Mouse (Mus musculus) megakaryocyte progenitor cell, adult 5-6 weeks (primary cell): ENCODE measurements around the gene Lrp5. TPM values are rescaled to one million over a fixed set of nuclear protein-coding genes. Genes with fewer than 3 reads are reported as not detected.
A peak's percentile ranks its signal among the peaks of the same experiment; 100 is the strongest.

ENCODE experiments used
- ATAC-seq: replicated peaks from 2 replicates; pipeline ENCODE4 v1.8.0; 2016; ENCODE audit warnings: mild to moderate bottlenecking, moderate TSS enrichment, inconsistent platforms; ENCODE audit not compliant: poor library complexity
- total RNA-seq, 2 experiments: library from RNA; stranded (forward) in 1 of 2; stranded (reverse) in 1 of 2; fragments of 157-497, 149-512 nt in 1 of 2; fragments of 200-1000 nt in 1 of 2; gene quantifications; 2 replicates each; pipeline versions ENCODE4 v1.2.3 to v1.2.4; 2015 to 2017

Lrp5 gene
- total RNA-seq, 2 experiments from 2014 or later, result 20.3 to 20.4 TPM

- ATAC-seq, result peak; percentile 35; the same call in 1 of the 2 replicates
Observed at GRCm38 (mm10) chr19:3695976-3696375, 9.6 kb upstream of the Lrp5 start.

DNA sequence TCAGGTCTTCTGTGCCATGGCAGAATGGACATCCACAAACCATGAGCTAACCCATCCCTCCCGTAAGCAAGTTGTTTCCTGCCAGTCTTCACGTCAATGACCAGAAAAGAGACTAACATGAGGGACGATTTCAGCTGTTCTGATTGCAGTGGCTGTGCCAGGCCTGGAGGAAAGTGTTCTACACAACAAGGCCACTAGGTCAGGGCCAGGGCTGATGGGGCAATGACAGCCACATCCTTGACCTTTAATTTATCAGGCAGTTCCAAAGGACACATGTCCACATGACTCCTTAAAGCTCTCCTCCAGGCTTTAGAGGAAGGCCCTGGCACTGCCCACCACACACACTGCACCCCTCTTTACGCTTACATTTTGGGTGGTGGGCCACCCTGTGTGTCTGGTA, 9.1 kb upstream of the Lrp5 start:
- no peak for ATAC-seq

DNA sequence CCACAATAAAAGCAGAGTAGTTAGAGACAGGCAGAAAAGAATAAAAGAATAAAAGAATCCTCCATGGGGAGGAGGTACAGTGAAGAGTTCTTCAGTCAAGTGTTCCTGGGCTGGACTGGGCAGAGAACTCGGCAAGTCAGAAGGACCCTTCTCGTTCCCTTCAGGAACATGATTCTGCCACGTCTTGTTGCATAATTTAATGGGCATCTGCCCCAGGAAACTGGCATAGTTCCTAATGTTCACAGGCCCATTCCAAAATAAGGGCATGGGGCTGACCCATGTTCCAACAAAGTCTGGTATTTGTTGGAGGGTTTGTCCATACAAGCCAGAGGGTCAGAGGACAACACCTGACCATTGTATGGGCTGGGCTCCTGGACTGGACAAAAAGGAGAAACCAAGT, 8.6 kb upstream of the Lrp5 start:
- no peak for ATAC-seq

DNA sequence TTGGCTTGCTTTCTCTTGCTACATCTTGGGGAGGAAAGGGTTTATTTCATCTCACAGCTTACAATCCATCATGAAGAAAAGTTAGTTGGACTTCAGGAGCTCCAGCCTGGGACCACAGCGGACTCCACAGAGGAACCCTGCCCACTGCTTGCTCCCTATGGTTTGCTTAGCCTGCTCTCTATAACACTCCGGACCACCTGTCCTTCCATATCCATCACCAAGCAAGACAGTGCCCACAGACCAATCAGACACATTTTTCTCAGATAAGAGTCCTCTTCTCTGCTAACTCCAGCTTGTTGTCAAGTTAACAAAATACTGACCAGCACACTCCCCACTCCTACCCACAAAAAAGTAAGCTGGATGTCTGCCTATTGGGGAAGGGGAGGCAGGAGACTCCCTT, 8.1 kb upstream of the Lrp5 start:
- ATAC-seq, result no peak

- ATAC-seq, result no peak
Observed at GRCm38 (mm10) chr19:3692414-3693145, 6.2 kb upstream of the Lrp5 start.

GRCm38 (mm10) chr19:3691337-3691736, 5.0 kb upstream of the Lrp5 start:
- ATAC-seq, result no peak

DNA sequence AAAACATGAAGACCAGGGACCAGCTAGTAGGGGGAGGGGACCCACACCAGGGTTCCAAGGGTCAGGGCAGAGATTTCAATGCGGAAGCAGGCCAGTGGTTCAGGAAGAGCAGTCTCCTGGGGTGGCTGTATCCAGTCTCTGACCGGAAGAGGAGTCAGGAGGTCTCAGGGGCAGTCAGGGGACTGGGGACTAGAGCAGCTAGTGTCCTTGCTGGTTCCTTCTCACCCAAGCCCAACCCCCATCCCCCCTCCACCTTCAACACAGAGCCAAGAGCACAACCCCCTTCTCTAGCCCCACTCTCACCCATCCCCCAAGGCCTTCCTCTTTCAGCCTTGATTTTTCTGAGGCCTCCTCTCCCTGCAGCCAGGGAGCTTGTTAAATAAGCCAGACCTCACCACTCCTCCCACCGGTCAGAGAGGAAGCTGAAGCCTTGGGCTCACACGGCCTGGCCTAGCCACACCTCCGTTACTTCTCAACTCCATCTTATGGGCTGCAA, 1.4 kb upstream of the Lrp5 start:
- peak; percentile 71 for ATAC-seq

DNA sequence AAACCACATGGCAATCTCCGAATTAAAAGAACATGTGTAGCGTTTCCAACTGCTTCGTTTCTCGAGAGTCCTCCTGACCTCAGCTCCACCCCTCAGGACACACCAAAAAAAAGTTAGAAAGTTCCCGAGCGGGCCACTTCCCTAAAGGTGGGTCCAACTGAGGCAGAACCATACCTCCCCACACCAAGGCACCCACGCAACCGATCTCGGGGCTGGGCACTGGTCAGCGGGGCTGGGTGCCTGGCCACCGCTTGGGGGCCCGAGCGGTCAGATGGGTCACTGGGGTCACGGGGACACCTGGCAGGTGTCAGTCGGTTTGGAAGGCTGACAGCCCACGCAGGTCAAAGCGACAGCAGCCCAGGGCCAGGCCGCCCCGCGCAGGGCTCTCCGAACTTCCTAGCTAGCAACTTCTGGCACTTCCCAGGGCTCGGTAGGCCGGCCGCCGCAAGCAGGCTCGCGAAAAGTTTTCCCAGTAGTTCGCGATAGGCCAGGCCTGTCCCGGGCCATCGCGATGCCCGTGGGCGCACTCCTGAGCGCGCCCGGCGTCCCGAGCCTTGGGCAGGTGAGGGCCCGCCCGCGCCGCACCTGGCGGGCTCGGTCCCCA, 651 bp downstream of the Lrp5 start:
- ATAC-seq, result no peak

DNA sequence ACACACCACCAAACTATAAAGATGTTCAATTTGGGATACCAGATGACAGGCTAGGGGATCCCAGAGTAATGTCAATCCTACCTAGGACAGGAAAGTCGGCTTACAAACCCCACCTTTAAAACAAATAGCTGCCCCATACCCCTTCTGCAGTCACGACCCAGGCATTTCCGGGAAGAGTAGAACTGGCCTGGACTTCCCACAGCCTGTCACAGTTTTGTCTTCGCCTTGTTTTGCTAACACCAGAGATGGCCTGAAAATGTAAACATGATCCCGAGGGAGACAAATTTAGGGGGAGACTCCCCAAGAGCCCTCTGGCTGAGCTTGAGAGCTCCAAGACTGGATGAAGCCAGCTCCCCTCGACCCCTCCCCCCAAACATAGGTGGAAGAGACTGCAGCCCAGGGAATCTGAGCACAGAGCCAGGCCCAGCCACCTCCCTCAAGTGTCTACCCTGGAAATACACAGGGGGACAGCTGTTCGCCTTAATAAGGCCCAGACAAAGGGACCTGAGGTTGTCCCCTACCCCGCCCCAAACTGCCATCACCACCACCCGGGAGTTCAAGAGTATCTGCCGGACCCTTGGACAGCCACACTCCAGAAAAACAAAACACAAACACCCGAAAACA, 1.3 kb downstream of the Lrp5 start:
- ATAC-seq, result no peak

- no peak for ATAC-seq
Observed at GRCm38 (mm10) chr19:3684414-3684813, 1.9 kb downstream of the Lrp5 start.

DNA sequence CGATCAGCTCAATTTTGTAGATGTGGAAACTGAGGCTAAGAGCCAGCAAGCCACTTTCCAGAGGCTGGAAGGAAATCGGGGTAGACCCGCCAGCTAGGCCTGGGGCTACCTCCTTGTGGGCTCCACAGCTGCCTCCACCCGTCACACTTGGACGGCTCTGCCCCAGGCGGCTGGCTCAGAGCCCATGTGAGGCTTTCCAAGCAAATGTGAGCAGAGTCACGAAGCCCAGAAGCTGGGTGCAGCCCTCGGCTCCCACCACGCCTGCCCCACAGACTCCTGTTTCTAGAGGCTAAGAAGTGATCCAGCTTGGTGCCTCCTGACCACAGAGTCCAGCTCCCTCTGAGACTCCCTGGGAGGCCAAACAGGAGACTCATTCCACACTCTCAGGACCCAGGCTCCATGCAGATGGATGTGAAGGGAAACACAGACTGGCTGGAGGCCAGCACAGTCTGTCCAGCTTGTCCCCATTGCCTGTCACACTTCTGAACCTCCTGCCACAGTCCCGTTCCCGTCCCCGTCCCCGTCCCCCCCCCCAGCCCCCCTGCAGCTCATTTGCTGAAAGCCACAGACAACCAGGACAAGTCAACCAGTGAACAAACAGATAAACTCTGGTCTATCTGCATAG, 4.9 kb downstream of the Lrp5 start:
- ATAC-seq, result peak; percentile 55; the same call in 1 of the 2 replicates

- no peak for ATAC-seq
Observed at GRCm38 (mm10) chr19:3680732-3681131, 5.6 kb downstream of the Lrp5 start.

DNA sequence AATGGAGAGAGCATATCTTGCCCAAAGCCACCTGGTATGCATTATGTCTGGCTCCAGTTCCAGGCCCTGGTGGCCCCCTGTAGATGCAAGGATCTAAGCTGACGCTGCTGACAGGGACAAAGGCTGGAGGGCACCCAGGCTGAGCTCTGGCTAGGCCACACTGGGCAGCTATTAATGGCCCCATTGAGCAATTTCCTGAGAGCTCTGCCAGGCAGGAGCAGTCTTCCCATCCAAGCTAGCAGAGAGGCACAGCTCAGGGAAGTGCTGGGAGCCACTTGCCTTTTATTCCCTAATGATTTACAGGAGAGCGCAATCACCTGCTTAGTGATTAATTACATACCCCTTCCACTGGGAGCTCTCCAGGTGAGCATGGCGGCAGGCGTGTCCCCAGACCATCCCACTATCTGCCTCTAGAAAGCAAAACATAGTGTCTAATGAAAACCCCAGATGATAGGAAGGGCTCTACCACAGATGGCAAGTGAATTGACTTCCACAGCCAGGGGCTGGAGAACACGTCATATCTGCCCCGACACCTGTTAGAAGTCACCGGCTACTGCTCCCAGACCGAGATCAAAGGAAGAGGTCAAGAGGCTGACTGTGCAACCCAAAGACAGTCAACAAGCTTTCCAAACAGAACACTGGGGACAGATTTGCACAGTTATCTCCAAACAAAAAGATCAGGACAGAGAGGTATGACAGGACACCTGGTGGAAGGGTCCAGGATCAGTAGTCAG, 12.1 kb downstream of the Lrp5 start:
- ATAC-seq, result peak; percentile 37; the same call in 1 of the 2 replicates

DNA sequence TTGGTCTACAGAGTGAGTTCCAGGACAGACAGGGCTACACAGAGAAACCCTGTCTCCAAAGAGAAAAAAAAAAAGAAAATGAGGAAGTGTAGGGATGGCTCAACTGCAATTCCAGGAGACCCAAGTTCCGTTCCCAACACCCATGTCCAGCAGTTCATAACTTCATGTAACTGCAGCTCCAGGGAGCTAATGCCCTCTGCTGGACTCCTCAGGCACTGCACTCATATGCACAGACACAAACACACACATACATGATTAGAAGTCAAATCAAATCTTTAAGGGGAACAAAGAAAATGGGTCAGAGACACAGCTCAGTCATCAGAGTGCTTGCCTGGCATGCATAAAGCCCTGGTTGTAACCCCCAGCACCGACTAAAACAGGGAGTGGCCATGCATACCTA, 13.2 kb downstream of the Lrp5 start:
- no peak for ATAC-seq

DNA sequence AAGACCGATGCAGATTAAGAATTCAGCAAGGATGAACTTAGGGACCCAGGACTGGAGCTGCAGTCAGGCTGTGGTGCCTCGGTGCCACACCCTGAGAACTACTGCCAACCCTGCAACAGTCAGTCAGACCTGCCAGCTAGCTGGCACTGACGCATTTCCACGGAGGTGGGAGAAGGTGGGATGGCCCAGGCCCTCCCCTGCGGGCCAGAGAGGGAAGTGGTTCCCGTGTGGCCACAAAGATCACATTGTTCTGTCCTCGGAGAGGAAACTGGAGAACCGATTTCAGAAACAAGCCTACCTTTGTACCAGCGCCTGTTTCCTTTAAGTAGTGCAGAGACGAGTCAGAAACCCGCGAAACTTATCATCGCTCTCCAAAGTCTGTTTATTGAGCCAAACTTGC, 17.3 kb downstream of the Lrp5 start:
- ATAC-seq, result peak; percentile 64

DNA sequence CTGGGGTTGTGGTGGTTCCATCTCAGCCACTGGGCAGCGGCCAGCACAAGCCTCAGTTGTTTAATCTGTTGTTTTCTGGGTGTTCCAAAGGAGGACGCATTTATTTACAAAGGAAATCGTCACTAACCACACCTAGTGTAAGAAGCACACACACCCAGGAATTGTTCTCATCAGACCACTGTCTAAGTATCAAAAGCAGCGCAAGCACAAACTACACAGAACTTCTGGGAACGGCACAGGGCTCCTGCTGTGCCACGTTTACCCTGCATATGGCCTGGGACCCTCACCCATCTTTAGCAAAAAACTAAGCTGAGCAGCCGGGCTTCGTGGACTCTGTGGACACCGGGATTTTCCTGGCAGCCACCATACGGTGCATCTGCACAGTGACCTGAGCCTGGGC, 17.8 kb downstream of the Lrp5 start:
- ATAC-seq, result no peak

DNA sequence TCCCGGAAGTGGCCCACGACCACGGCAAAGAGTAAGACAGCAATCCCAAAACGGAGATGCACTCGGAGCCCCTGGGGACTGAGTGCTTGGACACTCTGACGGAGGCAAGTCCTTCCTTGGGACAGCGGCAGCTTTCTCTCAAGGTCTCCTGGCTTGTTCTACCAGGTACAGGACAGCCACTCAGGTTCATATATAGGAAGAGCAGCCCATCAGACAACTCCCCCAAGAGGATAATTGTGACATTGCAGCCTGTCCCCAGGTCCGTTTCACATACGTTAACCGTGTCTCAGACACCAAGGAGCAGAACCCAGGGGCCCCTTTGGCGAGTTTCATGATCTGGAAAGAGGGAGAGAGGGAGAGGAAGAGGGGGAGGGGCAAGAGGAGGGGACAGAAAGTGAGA, 18.4 kb downstream of the Lrp5 start:
- ATAC-seq, result peak; percentile 66

- ATAC-seq, result no peak; the same call in 1 of the 2 replicates
Observed at GRCm38 (mm10) chr19:3667155-3667895, 19.0 kb downstream of the Lrp5 start.

GRCm38 (mm10) chr19:3666632-3667031, 19.7 kb downstream of the Lrp5 start:
- no peak for ATAC-seq

- ATAC-seq, result peak; percentile 55
Observed at GRCm38 (mm10) chr19:3665510-3665909, 20.9 kb downstream of the Lrp5 start.
